Mouse (Mus musculus) liver, postnatal 0 days (tissue): ENCODE measurements around the gene Sspo.

Source experiments
- CTCF ChIP-seq: sonication (generic); IDR thresholded peaks from 2 replicates; pipeline ENCODE4 v1.5.1; 2016; ENCODE audit warnings: antibody characterized with exemption, low read depth
- EP300 ChIP-seq: IDR thresholded peaks from 2 replicates; pipeline ENCODE4 v1.6.1; 2016; ENCODE audit warnings: antibody characterized with exemption, low read depth, mild to moderate bottlenecking

GRCm38 (mm10) chr6:48404071-48404470 is 44.0 kb upstream of the Sspo start:
- TF ChIP-seq CTCF (no peak), EP300 (no peak)
